Mouse (Mus musculus) kidney, embryonic 16.5 days (tissue): ENCODE measurements around the gene Nup210. TPM values are rescaled to one million over a fixed set of nuclear protein-coding genes. Genes with fewer than 3 reads are reported as not detected.

Experiments used
- polyA plus RNA-seq: library from polyadenylated mRNA; unstranded; fragments of >200 nt; fragmentation: Nextera tagmentation; extraction: Ambion mirVana; gene quantifications from 2 replicates; pipeline ENCODE4 v1.2.1, GENCODE M21; 2015

The Nup210 gene
- polyA plus RNA-seq, 1 experiment from 2014 or later: 26.4 TPM

Other genes starting within 250 kb of the Nup210 start
- gene Iqsec1, start 128.1 kb downstream of the Nup210 start, polyA plus RNA-seq: 10.5 and 10.9 TPM in 2 replicates
- gene Hdac11, start 39.8 kb upstream of the Nup210 start, polyA plus RNA-seq: 15.5 and 15.7 TPM in 2 replicates
- 39.8 and 43.8 TPM in 2 replicates for gene Fbln2, start 95.6 kb upstream of the Nup210 start, polyA plus RNA-seq